In genomic region chr12:11221524-11222330, GRCm38 (mm10) we compare ENCODE assay signal across 8 mouse cellular contexts. TPM values are rescaled to one million over a fixed set of nuclear protein-coding genes. Genes with fewer than 3 reads are reported as not detected.
DNase-seq lines count a peak whose midpoint lies in the region; ATAC-seq lines count a peak whose summit lies in the region.

No protein-coding gene starts in this region.

- H3K4me3 ChIP-seq in forebrain, embryonic 12.5 days (replicated peaks), result no peak overlapping the region
- H3K4me3 ChIP-seq in midbrain, embryonic 16.5 days (ENCODE audit: low read depth, low read length), result no peak overlapping the region

- no peaks in the 10 kb centered on the region for H3K9me3 ChIP-seq in forebrain, embryonic 12.5 days
- H3K9me3 ChIP-seq in midbrain, embryonic 16.5 days (replicated peaks; ENCODE audit: control insufficient read depth, low read length, poor library complexity, severe bottlenecking), result no peaks in the 10 kb centered on the region

- peaks cover 15% of the 10 kb centered on the region for H3K4me1 ChIP-seq in forebrain, embryonic 12.5 days
- H3K4me1 ChIP-seq in midbrain, embryonic 16.5 days (ENCODE audit: control insufficient read depth, insufficient read depth, low read length), result peaks cover 8% of the 10 kb centered on the region

- no peaks in the 10 kb centered on the region for H3K27me3 ChIP-seq in forebrain, embryonic 12.5 days
- H3K27me3 ChIP-seq in midbrain, embryonic 16.5 days (ENCODE audit: control insufficient read depth, insufficient read depth, low read depth, low read length), result no peaks in the 10 kb centered on the region

- H3K27ac ChIP-seq in forebrain, embryonic 12.5 days, result peak overlapping the region; percentile 36; the same call in 1 of the 2 replicates
- peak overlapping the region; percentile 51 for H3K27ac ChIP-seq in midbrain, embryonic 16.5 days (ENCODE audit: low read length)

- ATAC-seq in forebrain, embryonic 12.5 days (ENCODE audit: low FRiP score), result peak; percentile 64
- ATAC-seq in midbrain, embryonic 16.5 days, result peak; percentile 87

- peak; percentile 24 for DNase-seq in gastrocnemius, adult 18-20 months (ENCODE audit: low spot score)
- no peak for DNase-seq in gastrocnemius, adult 8-10 months (ENCODE audit: low spot score in 2 of 2)
- peak; percentile 21 to 37 for DNase-seq in heart, postnatal 36 days
- DNase-seq in cerebellum, adult 8-10 months, result no peak
- no peak for DNase-seq in cerebellum, postnatal 25 days
- no peak for DNase-seq in cerebellum, adult 9-10 months

- no peak overlapping the region for H3K9ac ChIP-seq in forebrain, embryonic 12.5 days
- H3K9ac ChIP-seq in midbrain, embryonic 16.5 days (ENCODE audit: low read depth, low read length), result no peak overlapping the region

- no peak overlapping the region for H3K4me2 ChIP-seq in forebrain, embryonic 12.5 days
- H3K4me2 ChIP-seq in midbrain, embryonic 16.5 days (ENCODE audit: low read length), result peak overlapping the region; percentile 38

- intact Hi-C loops in heart, postnatal 36 days (cut with DNase I), result no loop called here

- 41% methylated on average over 20 of the region's 20 CpGs for WGBS in forebrain, embryonic 12.5 days
- WGBS in midbrain, embryonic 16.5 days, result 28% methylated on average over 20 of the region's 20 CpGs

- no peaks in the 10 kb centered on the region for H3K36me3 ChIP-seq in forebrain, embryonic 12.5 days (replicated peaks)
- no peaks in the 10 kb centered on the region for H3K36me3 ChIP-seq in midbrain, embryonic 16.5 days (ENCODE audit: control insufficient read depth, insufficient read depth, low read length)

RNA-seq across cellular contexts. Expression of gene Msgn1, which starts 13.0 kb away (rescaled TPM):
- total RNA-seq in gastrocnemius, adult 18-20 months (2021), result not detected
- not detected for total RNA-seq in gastrocnemius, adult 8-10 months (2022)
- polyA plus RNA-seq in forebrain, embryonic 12.5 days (2016; fragmentation: Nextera tagmentation; extraction: Ambion mirVana), result not detected in 2 replicates
- total RNA-seq in heart, postnatal 36 days (2021), result not detected
- not detected in 2 replicates for polyA plus RNA-seq in midbrain, embryonic 16.5 days (2015; fragmentation: Nextera tagmentation; extraction: Ambion mirVana)

RNA-seq across cellular contexts. Expression of gene Gen1, which starts 43.9 kb away (rescaled TPM):
- total RNA-seq in gastrocnemius, adult 18-20 months (2021), result 1 to 10 TPM; 2.4 to 4.6 TPM
- total RNA-seq in gastrocnemius, adult 8-10 months (2022), result 1 to 10 TPM; 2.7 to 6.2 (median 3.6) TPM
- polyA plus RNA-seq in forebrain, embryonic 12.5 days (2016; fragmentation: Nextera tagmentation; extraction: Ambion mirVana), result 16.2 and 17.0 TPM in 2 replicates
- total RNA-seq in heart, postnatal 36 days (2021), result 1 to 10 TPM in 1 of 2 experiments, under 1 TPM in 1; 0.57 to 1.1 TPM
- polyA plus RNA-seq in midbrain, embryonic 16.5 days (2015; fragmentation: Nextera tagmentation; extraction: Ambion mirVana), result 1.2 and 1.6 TPM in 2 replicates

RNA-seq across cellular contexts. Expression of gene Smc6, which starts 44.0 kb away (rescaled TPM):
- total RNA-seq in gastrocnemius, adult 18-20 months (2021), result 10 to 100 TPM; 27.1 to 35.7 TPM
- 10 to 100 TPM; 29.0 to 37.2 (median 30.2) TPM for total RNA-seq in gastrocnemius, adult 8-10 months (2022)
- 157 and 167 TPM in 2 replicates for polyA plus RNA-seq in forebrain, embryonic 12.5 days (2016; fragmentation: Nextera tagmentation; extraction: Ambion mirVana)
- total RNA-seq in heart, postnatal 36 days (2021), result 10 to 100 TPM; 46.7 to 55.8 TPM
- 97.1 and 111 TPM in 2 replicates for polyA plus RNA-seq in midbrain, embryonic 16.5 days (2015; fragmentation: Nextera tagmentation; extraction: Ambion mirVana)

Comparison
In these comparisons a context has a peak if more than half of its experiments do, and no peak if none do; other contexts are left out.
1. DNase-seq: peak in gastrocnemius, adult 18-20 months (single experiment) and heart, postnatal 36 days (2 of 2); none in gastrocnemius, adult 8-10 months (0 of 2), cerebellum, adult 8-10 months (single experiment), cerebellum, postnatal 25 days (0 of 2) and cerebellum, adult 9-10 months (single experiment).